Mouse (Mus musculus) heart, postnatal 0 days (tissue): ENCODE measurements at regions not wholly inside any gene's neighbourhood (a gene's known extent, or its start where the extent isn't known, plus 50 kb on each side); places are given as distances from the start of the nearest gene placed in this dataset.

Experiments used
- ATAC-seq: fragments of 200-750 bp; cut with Nextera tagmentation; 2 replicates; pipeline ENCODE4 v1.8.0; 2017; ENCODE audit warnings: low read depth, moderate number of reproducible peaks, moderate library complexity; ENCODE audit not compliant: insufficient read depth
- DNase-seq: peaks from one replicate; pipeline ENCODE4 v3.0.0-alpha.2; 2016; ENCODE audit warnings: low spot score
- H3K27ac ChIP-seq: fragments of 300-500 bp; sonication (generic); 2 replicates; pipeline ENCODE4 v1.5.1; 2014; ENCODE audit warnings: low read depth, mild to moderate bottlenecking
- H3K27me3 ChIP-seq: fragments of 300-500 bp; sonication (generic); 2 replicates; pipeline ENCODE4 v1.6.1; 2014; ENCODE audit warnings: low read length, mixed read lengths; ENCODE audit not compliant: control insufficient read depth, insufficient read depth
- H3K36me3 ChIP-seq: fragments of 300-500 bp; sonication (generic); replicated peaks from 2 replicates; pipeline ENCODE4 v1.6.1; 2014; ENCODE audit warnings: low read length, mixed read lengths; ENCODE audit not compliant: control insufficient read depth, insufficient read depth
- H3K4me1 ChIP-seq: fragments of 300-500 bp; sonication (generic); 2 replicates; pipeline ENCODE4 v1.6.1; 2014; ENCODE audit warnings: antibody characterized with exemption; ENCODE audit not compliant: control insufficient read depth, insufficient read depth
- H3K4me2 ChIP-seq: fragments of 300-500 bp; sonication (generic); 2 replicates; pipeline ENCODE4 v1.6.1; 2014; ENCODE audit warnings: low read depth, mild to moderate bottlenecking, low read length, moderate library complexity
- H3K4me3 ChIP-seq: fragments of 300-500 bp; sonication (generic); 2 replicates; pipeline ENCODE4 v1.5.1; 2014; ENCODE audit warnings: low read depth, low read length
- H3K9ac ChIP-seq: fragments of 300-500 bp; sonication (generic); replicated peaks from 2 replicates; pipeline ENCODE4 v1.6.1; 2014; ENCODE audit warnings: low read depth, low read length, mixed read lengths
- H3K9me3 ChIP-seq: fragments of 300-500 bp; sonication (generic); replicated peaks from 2 replicates; pipeline ENCODE4 v1.6.1; 2016; ENCODE audit warnings: low read length; ENCODE audit not compliant: control insufficient read depth
- CTCF ChIP-seq: IDR thresholded peaks from 2 replicates; pipeline ENCODE4 v1.5.1; 2016; ENCODE audit warnings: antibody characterized with exemption, control low read depth, low read depth
- EP300 ChIP-seq: IDR thresholded peaks from 2 replicates; pipeline ENCODE4 v1.6.1; 2016; ENCODE audit warnings: antibody characterized with exemption, low read depth
- WGBS: fragments of 180-500 bp; shearing (Covaris S2); extraction: QIAGEN DNeasy Blood & Tissue Kit; methylation state at CpG from one replicate; pipeline ENCODE4 v1.1.7; 2014; 5-methylcytosine and 5-hydroxymethylcytosine counted together

DNA sequence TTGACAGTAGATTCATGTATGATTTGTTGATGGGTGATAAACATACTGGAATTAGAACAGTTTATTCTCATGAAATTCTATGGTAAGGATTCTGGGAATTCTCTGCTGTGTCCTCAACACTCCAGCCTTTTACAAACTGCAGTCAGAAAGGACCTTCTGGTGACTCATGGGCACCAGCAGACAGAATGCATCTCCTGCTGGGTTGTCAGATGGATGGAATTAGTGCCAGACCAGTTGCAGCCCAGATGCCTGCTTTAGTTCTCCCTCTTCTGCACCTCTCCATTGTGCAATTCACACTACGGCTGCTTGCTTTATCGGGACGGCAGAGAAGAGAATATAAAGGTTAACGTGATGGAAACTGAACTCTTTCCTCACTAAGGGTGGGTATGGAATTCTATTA is 727.5 kb downstream of the Stpg2 start:
- no peak overlapping the region for H3K9ac ChIP-seq
- ATAC-seq = no peak
- H3K4me2 ChIP-seq = no peak overlapping the region
- 80% methylated on average over 4 of the region's 4 CpGs for WGBS
- TF ChIP-seq CTCF (no peak), EP300 (no peak)
- H3K36me3 ChIP-seq = no peaks in the 10 kb centered on the region
- H3K9me3 ChIP-seq = no peaks in the 10 kb centered on the region
- no peaks in the 10 kb centered on the region for H3K27me3 ChIP-seq
- no peak overlapping the region for H3K4me3 ChIP-seq
- DNase-seq = no peak
- no peak overlapping the region for H3K27ac ChIP-seq
- H3K4me1 ChIP-seq = no peaks in the 10 kb centered on the region

GRCm38 (mm10) chr3:139946209-139946608 is 740.7 kb downstream of the Stpg2 start:
- no peak for ATAC-seq
- H3K27me3 ChIP-seq = no peaks in the 10 kb centered on the region
- no peak for DNase-seq
- no peak overlapping the region for H3K9ac ChIP-seq
- H3K4me3 ChIP-seq = no peak overlapping the region
- no peaks in the 10 kb centered on the region for H3K4me1 ChIP-seq
- H3K27ac ChIP-seq = no peak overlapping the region
- no peak for TF ChIP-seq EP300
- TF ChIP-seq CTCF = no peak
- WGBS = 84% methylated on average over 2 of the region's 2 CpGs
- no peak overlapping the region for H3K4me2 ChIP-seq
- no peaks in the 10 kb centered on the region for H3K9me3 ChIP-seq
- no peaks in the 10 kb centered on the region for H3K36me3 ChIP-seq

DNA sequence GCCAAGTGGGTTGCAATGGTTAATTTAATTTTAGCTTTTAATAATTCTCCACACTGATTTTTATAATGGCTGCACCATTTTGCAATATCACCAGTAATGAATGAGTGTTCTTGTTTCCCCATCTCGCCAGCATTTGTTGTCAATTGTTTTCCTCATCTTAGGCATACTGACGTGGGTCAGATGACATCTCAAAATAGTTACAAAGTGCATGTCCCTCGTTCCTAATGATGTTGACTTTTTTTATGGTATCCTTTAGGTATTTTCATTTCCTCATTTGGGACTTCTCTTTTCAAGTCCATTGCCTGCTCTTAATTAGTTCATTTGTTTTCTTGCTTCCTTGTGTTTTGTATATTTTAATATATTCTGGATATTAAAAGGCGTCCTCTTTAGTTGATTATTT is 741.8 kb downstream of the Stpg2 start:
- ATAC-seq (no peak), DNase-seq (no peak)
- H3K4me3 ChIP-seq = no peak overlapping the region
- H3K4me1 ChIP-seq = no peaks in the 10 kb centered on the region
- no peak overlapping the region for H3K27ac ChIP-seq
- no peak overlapping the region for H3K4me2 ChIP-seq
- H3K36me3 ChIP-seq = no peaks in the 10 kb centered on the region
- WGBS = 70% methylated on average over 4 of the region's 4 CpGs
- H3K9me3 ChIP-seq = no peaks in the 10 kb centered on the region
- H3K27me3 ChIP-seq = no peaks in the 10 kb centered on the region
- TF ChIP-seq EP300 = no peak
- TF ChIP-seq CTCF = no peak
- H3K9ac ChIP-seq = no peak overlapping the region

- no peak for DNase-seq
- Histone ChIP-seq H3K9ac (no peak overlapping the region), H3K27ac (no peak overlapping the region), H3K4me2 (no peak overlapping the region), H3K27me3 (no peaks in the 10 kb centered on the region), H3K9me3 (no peaks in the 10 kb centered on the region), H3K36me3 (no peaks in the 10 kb centered on the region), H3K4me3 (no peak overlapping the region), H3K4me1 (no peaks in the 10 kb centered on the region)
- no peak for ATAC-seq
- 51% methylated on average over 4 of the region's 4 CpGs for WGBS
- TF ChIP-seq CTCF = peak; percentile 41
- no peak for TF ChIP-seq EP300
Measured at GRCm38 (mm10) chr3:139949096-139949495, 743.6 kb downstream of the Stpg2 start.

DNA sequence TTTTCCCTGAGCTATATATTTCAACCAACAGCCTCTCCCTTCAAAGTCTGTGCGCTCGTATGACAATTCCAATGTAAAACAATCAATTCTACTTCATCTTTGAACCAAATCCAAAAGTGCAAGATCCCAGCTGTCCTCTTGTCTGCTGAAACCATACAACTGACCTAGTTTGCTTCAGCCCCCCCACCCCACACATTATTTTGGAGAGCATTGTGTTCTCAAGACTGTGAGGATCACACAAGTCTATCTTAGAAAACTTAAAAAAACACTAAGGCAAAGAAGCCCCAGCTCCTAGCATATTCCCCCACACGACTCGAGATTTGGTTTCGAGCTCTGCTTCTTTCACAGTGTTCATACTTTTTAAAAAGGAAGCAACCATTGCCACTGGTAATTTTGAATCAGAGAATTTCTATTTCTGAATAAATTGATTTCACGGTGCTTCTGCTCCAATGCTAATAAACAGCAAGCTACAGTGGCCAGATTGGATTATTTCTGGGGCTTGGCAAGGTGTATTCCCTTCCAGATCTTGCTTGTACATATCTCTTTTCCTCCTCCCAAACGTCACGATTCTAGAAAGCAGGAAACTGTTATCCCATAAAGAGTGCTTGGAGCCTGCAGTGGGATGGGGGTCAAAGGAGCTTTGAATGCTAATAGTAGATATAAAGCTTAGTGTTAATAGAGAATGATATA is 744.7 kb downstream of the Stpg2 start:
- whole genome bisulfite sequencing = 71% methylated on average over 8 of the region's 8 CpGs
- no peak for ATAC-seq

GRCm38 (mm10) chr3:139951516-139951915 is 746.0 kb downstream of the Stpg2 start:
- Histone ChIP-seq H3K9ac (no peak overlapping the region), H3K36me3 (no peaks in the 10 kb centered on the region), H3K27ac (no peak overlapping the region), H3K4me2 (no peak overlapping the region), H3K27me3 (no peaks in the 10 kb centered on the region), H3K9me3 (no peaks in the 10 kb centered on the region), H3K4me3 (no peak overlapping the region), H3K4me1 (no peaks in the 10 kb centered on the region)
- ATAC-seq = no peak
- 82% methylated on average over 8 of the region's 8 CpGs for WGBS
- no peak for TF ChIP-seq EP300
- TF ChIP-seq CTCF = no peak
- DNase-seq = no peak

More for the DNA sequence above, 744.7 kb downstream of the Stpg2 start:
- Histone ChIP-seq H3K9me3 (no peaks in the 10 kb centered on the region), H3K4me3 (no peak overlapping the region), H3K4me2 (no peak overlapping the region), H3K27me3 (no peaks in the 10 kb centered on the region), H3K27ac (no peak overlapping the region), H3K36me3 (no peaks in the 10 kb centered on the region), H3K9ac (no peak overlapping the region), H3K4me1 (no peaks in the 10 kb centered on the region)
- no peak for DNase-seq
- TF ChIP-seq CTCF = no peak
- no peak for TF ChIP-seq EP300
